Comparison of ENCODE assay signal across 8 mouse cellular contexts in the genomic region with DNA sequence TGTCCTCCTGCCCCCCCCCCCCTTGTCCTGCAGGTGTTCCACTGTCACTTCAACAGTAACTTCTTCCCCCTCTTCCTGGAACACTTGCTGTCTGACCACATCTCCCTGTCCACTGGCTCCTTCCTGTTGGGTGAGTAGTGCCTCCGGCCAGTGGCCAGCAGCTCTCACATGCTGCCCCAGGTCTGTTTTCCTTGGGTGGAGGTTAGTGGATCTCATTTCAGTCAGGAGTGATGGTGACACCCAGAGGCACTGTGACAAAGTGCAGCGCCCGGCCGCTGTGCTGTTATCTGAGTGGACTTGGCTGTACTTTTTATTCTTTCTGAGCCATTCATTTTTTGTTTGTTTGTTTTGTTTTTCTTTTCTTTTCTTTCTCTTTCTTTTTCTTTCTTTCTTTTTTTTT. TPM values are rescaled to one million over a fixed set of nuclear protein-coding genes. Genes with fewer than 3 reads are reported as not detected.
DNase-seq lines count a peak whose midpoint lies in the region; ATAC-seq and TF ChIP-seq lines count a peak whose summit lies in the region.

No protein-coding gene starts in this region.

- TF ChIP-seq POLR2A in heart, adult 2 months (IDR thresholded peaks at IDR 0.05; ENCODE audit: insufficient read depth, low read depth, low read length) = no peak

- no peak overlapping the region for H3K4me2 ChIP-seq in forebrain, postnatal 0 days (ENCODE audit: low read depth)
- no peak overlapping the region for H3K4me2 ChIP-seq in forebrain, embryonic 12.5 days
- no peak overlapping the region for H3K4me2 ChIP-seq in kidney, embryonic 15.5 days
- no peak overlapping the region for H3K4me2 ChIP-seq in lung, embryonic 16.5 days (ENCODE audit: low read depth, low read length)

- peak; percentile 64; the same call in 1 of the 2 replicates for TF ChIP-seq EP300 in heart, adult 2 months (IDR thresholded peaks at IDR 0.05; ENCODE audit: insufficient read depth, low read depth, low read length)

- H3K27me3 ChIP-seq in forebrain, postnatal 0 days (ENCODE audit: insufficient read depth, low read length) = no peaks in the 10 kb centered on the region
- H3K27me3 ChIP-seq in forebrain, embryonic 12.5 days = no peaks in the 10 kb centered on the region
- H3K27me3 ChIP-seq in G1E (ENCODE audit: insufficient read depth, low read length) = peaks cover 42% of the 10 kb centered on the region
- no peaks in the 10 kb centered on the region for H3K27me3 ChIP-seq in heart, adult 2 months (ENCODE audit: control insufficient read depth, insufficient read depth, low read length)
- H3K27me3 ChIP-seq in kidney, embryonic 15.5 days = no peaks in the 10 kb centered on the region
- H3K27me3 ChIP-seq in lung, embryonic 16.5 days (ENCODE audit: control insufficient read depth, insufficient read depth, low read depth, low read length) = no peaks in the 10 kb centered on the region

- WGBS in forebrain, postnatal 0 days = 19% methylated on average over 4 of the region's 4 CpGs
- 28% methylated on average over 4 of the region's 4 CpGs for WGBS in forebrain, embryonic 12.5 days
- 5% methylated on average over 4 of the region's 4 CpGs for WGBS in heart, adult 2 months
- 14% methylated on average over 4 of the region's 4 CpGs for WGBS in kidney, embryonic 15.5 days
- WGBS in lung, embryonic 16.5 days = 16% methylated on average over 4 of the region's 4 CpGs

- no peak overlapping the region for H3K9ac ChIP-seq in forebrain, postnatal 0 days
- no peak overlapping the region for H3K9ac ChIP-seq in forebrain, embryonic 12.5 days
- no peak overlapping the region for H3K9ac ChIP-seq in heart, adult 2 months (ENCODE audit: low read depth, low read length)
- no peak overlapping the region for H3K9ac ChIP-seq in kidney, embryonic 15.5 days
- H3K9ac ChIP-seq in lung, embryonic 16.5 days (ENCODE audit: low read length) = no peak overlapping the region

- intact Hi-C loops in heart, adult 2 months (cut with DNase I) = loop anchor here (1.0 to 2.0 kb wide), 2 partner anchors 31 to 64 kb away; a partner anchor contains a TSS

- peak; percentile 65 for TF ChIP-seq CTCF in forebrain, postnatal 0 days (IDR thresholded peaks at IDR 0.05; ENCODE audit: low read depth)
- TF ChIP-seq CTCF in G1E (IDR thresholded peaks at IDR 0.05; ENCODE audit: low read depth, low read length) = no peak; the same call in 1 of the 2 replicates
- TF ChIP-seq CTCF in heart, adult 2 months (IDR thresholded peaks at IDR 0.05) = peak; percentile 88

- DNase-seq in forebrain, postnatal 0 days = no peak
- DNase-seq in G1E (ENCODE audit: low spot score) = peak; percentile 52
- peak; percentile 78 for DNase-seq in cerebellum, adult 9-10 months
- peak; percentile 72 to 74 for DNase-seq in heart, adult 2 months
- DNase-seq in right cerebral cortex, postnatal 4 days = peak; percentile 34

- H3K4me3 ChIP-seq in forebrain, postnatal 0 days (ENCODE audit: low read depth, low read length) = no peak overlapping the region
- H3K4me3 ChIP-seq in forebrain, embryonic 12.5 days (replicated peaks) = no peak overlapping the region
- no peak overlapping the region for H3K4me3 ChIP-seq in G1E (ENCODE audit: low read depth, low read length)
- H3K4me3 ChIP-seq in heart, adult 2 months = no peak overlapping the region
- H3K4me3 ChIP-seq in kidney, embryonic 15.5 days (replicated peaks) = no peak overlapping the region
- no peak overlapping the region for H3K4me3 ChIP-seq in lung, embryonic 16.5 days (ENCODE audit: low read length)

- no peak overlapping the region for H3K27ac ChIP-seq in forebrain, postnatal 0 days (ENCODE audit: low read depth, low read length)
- H3K27ac ChIP-seq in forebrain, embryonic 12.5 days = no peak overlapping the region
- no peak overlapping the region for H3K27ac ChIP-seq in heart, adult 2 months
- H3K27ac ChIP-seq in kidney, embryonic 15.5 days = no peak overlapping the region
- H3K27ac ChIP-seq in lung, embryonic 16.5 days (ENCODE audit: low read length) = no peak overlapping the region

- H3K36me3 ChIP-seq in forebrain, postnatal 0 days (ENCODE audit: insufficient read depth) = 0 out of 2 replicates have a peak, but pooled peaks cover 4% of the 10 kb centered on the region
- no peaks in the 10 kb centered on the region; the same call in 1 of the 2 replicates for H3K36me3 ChIP-seq in forebrain, embryonic 12.5 days (replicated peaks)
- no peaks in the 10 kb centered on the region for H3K36me3 ChIP-seq in G1E (replicated peaks)
- H3K36me3 ChIP-seq in heart, adult 2 months (ENCODE audit: control insufficient read depth, insufficient read depth, low read length) = no peaks in the 10 kb centered on the region
- H3K36me3 ChIP-seq in kidney, embryonic 15.5 days = no peaks in the 10 kb centered on the region
- no peaks in the 10 kb centered on the region for H3K36me3 ChIP-seq in lung, embryonic 16.5 days (ENCODE audit: control insufficient read depth, insufficient read depth, low read length)

- H3K4me1 ChIP-seq in forebrain, postnatal 0 days (ENCODE audit: insufficient read depth) = no peaks in the 10 kb centered on the region
- H3K4me1 ChIP-seq in forebrain, embryonic 12.5 days = no peaks in the 10 kb centered on the region
- peaks cover 4% of the 10 kb centered on the region for H3K4me1 ChIP-seq in G1E (ENCODE audit: insufficient read depth, low read depth, low read length)
- peaks cover 2% of the 10 kb centered on the region; the same call in 1 of the 2 replicates for H3K4me1 ChIP-seq in heart, adult 2 months (ENCODE audit: control insufficient read depth, insufficient read depth, low read length)
- H3K4me1 ChIP-seq in kidney, embryonic 15.5 days = peaks cover 1% of the 10 kb centered on the region
- no peaks in the 10 kb centered on the region for H3K4me1 ChIP-seq in lung, embryonic 16.5 days (replicated peaks; ENCODE audit: control insufficient read depth, insufficient read depth, low read length)

- H3K79me2 ChIP-seq in heart, adult 2 months (replicated peaks; ENCODE audit: control insufficient read depth, insufficient read depth, low read length) = no peaks in the 10 kb centered on the region

- no peaks in the 10 kb centered on the region for H3K9me3 ChIP-seq in forebrain, postnatal 0 days (ENCODE audit: low read length)
- no peaks in the 10 kb centered on the region for H3K9me3 ChIP-seq in forebrain, embryonic 12.5 days
- no peaks in the 10 kb centered on the region for H3K9me3 ChIP-seq in G1E (replicated peaks)
- H3K9me3 ChIP-seq in kidney, embryonic 15.5 days (replicated peaks) = no peaks in the 10 kb centered on the region
- no peaks in the 10 kb centered on the region for H3K9me3 ChIP-seq in lung, embryonic 16.5 days (ENCODE audit: control insufficient read depth, low read length)

- ATAC-seq in forebrain, postnatal 0 days = peak; percentile 74
- ATAC-seq in forebrain, embryonic 12.5 days (ENCODE audit: low FRiP score) = no peak
- peak; percentile 28; the same call in 1 of the 2 replicates for ATAC-seq in G1E (ENCODE audit: extremely low read depth, insufficient number of reproducible peaks, low FRiP score, poor library complexity, severe bottlenecking)
- ATAC-seq in kidney, embryonic 15.5 days (replicated peaks; ENCODE audit: low FRiP score) = peak; percentile 46; the same call in 1 of the 2 replicates
- ATAC-seq in lung, embryonic 16.5 days (ENCODE audit: low read depth) = peak; percentile 54; the same call in 1 of the 2 replicates

RNA-seq across cellular contexts. Expression of a gene that starts 19.1 kb away (rescaled TPM):
- 2.4 and 4.3 TPM in 2 replicates for total RNA-seq in forebrain, postnatal 0 days (2014; rRNA removed)
- polyA plus RNA-seq in forebrain, postnatal 0 days (2015; fragmentation: Nextera tagmentation; extraction: Ambion mirVana) = 2.0 and 2.3 TPM in 2 replicates
- 1.4 and 1.8 TPM in 2 replicates for polyA plus RNA-seq in forebrain, embryonic 12.5 days (2016; fragmentation: Nextera tagmentation; extraction: Ambion mirVana)
- total RNA-seq in G1E (2014; fragmentation: Nextera tagmentation) (not detected in 2 replicates), G1E (2017) (not detected in 2 replicates)
- polyA plus RNA-seq in G1E (2012) = not detected in 2 replicates
- under 1 TPM; 0.34 to 0.43 TPM for total RNA-seq in heart, adult 2 months (2021)
- 0.66 and 0.73 TPM in 2 replicates for polyA plus RNA-seq in heart, adult 2 months (2012; rRNA removed)
- polyA plus RNA-seq in kidney, embryonic 15.5 days (2015; fragmentation: Nextera tagmentation; extraction: Ambion mirVana) = 2.0 and 2.6 TPM in 2 replicates
- 1.7 and 1.9 TPM in 2 replicates for polyA plus RNA-seq in lung, embryonic 16.5 days (2015; fragmentation: Nextera tagmentation; extraction: Ambion mirVana)

RNA-seq across cellular contexts. Expression of a gene that starts 26.3 kb away (rescaled TPM):
- total RNA-seq in forebrain, postnatal 0 days (2014; rRNA removed) = 356 and 372 TPM in 2 replicates
- 360 and 367 TPM in 2 replicates for polyA plus RNA-seq in forebrain, postnatal 0 days (2015; fragmentation: Nextera tagmentation; extraction: Ambion mirVana)
- polyA plus RNA-seq in forebrain, embryonic 12.5 days (2016; fragmentation: Nextera tagmentation; extraction: Ambion mirVana) = 241 and 254 TPM in 2 replicates
- total RNA-seq in G1E (2014; fragmentation: Nextera tagmentation) = 75.4 and 92.4 TPM in 2 replicates
- 84.5 and 85.6 TPM in 2 replicates for total RNA-seq in G1E (2017)
- 19.1 and 24.3 TPM in 2 replicates for polyA plus RNA-seq in G1E (2012)
- total RNA-seq in heart, adult 2 months (2021) = 10 to 100 TPM; 82.1 to 90.5 TPM
- 73.3 and 104 TPM in 2 replicates for polyA plus RNA-seq in heart, adult 2 months (2012; rRNA removed)
- polyA plus RNA-seq in kidney, embryonic 15.5 days (2015; fragmentation: Nextera tagmentation; extraction: Ambion mirVana) = 122 and 136 TPM in 2 replicates
- polyA plus RNA-seq in lung, embryonic 16.5 days (2015; fragmentation: Nextera tagmentation; extraction: Ambion mirVana) = 132 and 137 TPM in 2 replicates

RNA-seq across cellular contexts. Expression of a gene that starts 27.5 kb away (rescaled TPM):
- total RNA-seq in forebrain, postnatal 0 days (2014; rRNA removed) = 9.4 and 13.1 TPM in 2 replicates
- 12.7 and 17.7 TPM in 2 replicates for polyA plus RNA-seq in forebrain, postnatal 0 days (2015; fragmentation: Nextera tagmentation; extraction: Ambion mirVana)
- 38.7 and 44.1 TPM in 2 replicates for polyA plus RNA-seq in forebrain, embryonic 12.5 days (2016; fragmentation: Nextera tagmentation; extraction: Ambion mirVana)
- total RNA-seq in G1E (2014; fragmentation: Nextera tagmentation) (25.7 and 30.1 TPM in 2 replicates), G1E (2017) (5.0 and 5.1 TPM in 2 replicates)
- 31.8 and 38.3 TPM in 2 replicates for polyA plus RNA-seq in G1E (2012)
- 10 to 100 TPM; 10.6 to 11.0 TPM for total RNA-seq in heart, adult 2 months (2021)
- 8.7 and 9.0 TPM in 2 replicates for polyA plus RNA-seq in heart, adult 2 months (2012; rRNA removed)
- polyA plus RNA-seq in kidney, embryonic 15.5 days (2015; fragmentation: Nextera tagmentation; extraction: Ambion mirVana) = 42.3 and 46.5 TPM in 2 replicates
- 28.1 and 33.8 TPM in 2 replicates for polyA plus RNA-seq in lung, embryonic 16.5 days (2015; fragmentation: Nextera tagmentation; extraction: Ambion mirVana)

RNA-seq across cellular contexts. Expression of a gene that starts 28.3 kb away (rescaled TPM):
- 4.1 and 5.3 TPM in 2 replicates for total RNA-seq in forebrain, postnatal 0 days (2014; rRNA removed)
- 11.5 and 14.1 TPM in 2 replicates for polyA plus RNA-seq in forebrain, postnatal 0 days (2015; fragmentation: Nextera tagmentation; extraction: Ambion mirVana)
- 8.8 and 9.3 TPM in 2 replicates for polyA plus RNA-seq in forebrain, embryonic 12.5 days (2016; fragmentation: Nextera tagmentation; extraction: Ambion mirVana)
- not detected in 2 replicates for total RNA-seq in G1E (2014; fragmentation: Nextera tagmentation)
- total RNA-seq in G1E (2017) = not detected in 2 replicates
- polyA plus RNA-seq in G1E (2012) = 0.08 and 0.20 TPM in 2 replicates
- 1 to 10 TPM; 2.6 to 3.1 TPM for total RNA-seq in heart, adult 2 months (2021)
- 3.2 and 4.5 TPM in 2 replicates for polyA plus RNA-seq in heart, adult 2 months (2012; rRNA removed)
- polyA plus RNA-seq in kidney, embryonic 15.5 days (2015; fragmentation: Nextera tagmentation; extraction: Ambion mirVana) = 12.5 and 15.0 TPM in 2 replicates
- polyA plus RNA-seq in lung, embryonic 16.5 days (2015; fragmentation: Nextera tagmentation; extraction: Ambion mirVana) = 10.4 and 11.4 TPM in 2 replicates

RNA-seq across cellular contexts. Expression of a gene that starts 30.7 kb away (rescaled TPM):
- total RNA-seq in forebrain, postnatal 0 days (2014; rRNA removed) = 214 and 275 TPM in 2 replicates
- polyA plus RNA-seq in forebrain, postnatal 0 days (2015; fragmentation: Nextera tagmentation; extraction: Ambion mirVana) = 388 and 443 TPM in 2 replicates
- polyA plus RNA-seq in forebrain, embryonic 12.5 days (2016; fragmentation: Nextera tagmentation; extraction: Ambion mirVana) = 226 TPM in 2 replicates
- total RNA-seq in G1E (2014; fragmentation: Nextera tagmentation) (39.2 and 73.6 TPM in 2 replicates), G1E (2017) (142 and 148 TPM in 2 replicates)
- 124 and 147 TPM in 2 replicates for polyA plus RNA-seq in G1E (2012)
- total RNA-seq in heart, adult 2 months (2021) = 10 to 100 TPM; 79.8 to 91.3 TPM
- 58.7 and 73.5 TPM in 2 replicates for polyA plus RNA-seq in heart, adult 2 months (2012; rRNA removed)
- polyA plus RNA-seq in kidney, embryonic 15.5 days (2015; fragmentation: Nextera tagmentation; extraction: Ambion mirVana) = 158 and 177 TPM in 2 replicates
- polyA plus RNA-seq in lung, embryonic 16.5 days (2015; fragmentation: Nextera tagmentation; extraction: Ambion mirVana) = 144 and 153 TPM in 2 replicates
